In genomic region chr12:52636920-52637319, GRCm38 (mm10) we compare ENCODE assay signal across 24 mouse cellular contexts.
"Had no signal": no experiment of that assay in that cellular context is flagged by ENCODE, and none has a peak within 500 bp of the region (broad histone marks: within the 10 kb centered on the region; RNA-seq: fewer than 3 reads in every experiment).

No protein-coding gene starts in this region.

- H3K4me2 ChIP-seq: heart, embryonic 11.5 days; heart, embryonic 15.5 days; hindbrain, embryonic 13.5 days; hindbrain, embryonic 15.5 days; kidney, embryonic 15.5 days; limb, embryonic 12.5 days; liver, embryonic 11.5 days; liver, embryonic 13.5 days; liver, embryonic 15.5 days had no signal

- H3K4me1 ChIP-seq: hindbrain, embryonic 13.5 days; hindbrain, embryonic 15.5 days; liver, embryonic 13.5 days; liver, embryonic 15.5 days had no signal

- H3K27me3 ChIP-seq: heart, embryonic 13.5 days; heart, embryonic 15.5 days; hindbrain, embryonic 13.5 days; hindbrain, embryonic 15.5 days; kidney, embryonic 15.5 days; limb, embryonic 12.5 days; liver, embryonic 13.5 days; liver, embryonic 15.5 days had no signal

- DNase-seq: gastrocnemius, adult 2 months; gastrocnemius, postnatal 10 days; gastrocnemius, postnatal 25 days; heart, postnatal 14 days; heart, postnatal 36 days; kidney, adult 11 months; kidney, adult 2 months; kidney, postnatal 10 days; kidney, postnatal 25 days; kidney, postnatal 4 days; liver; liver, embryonic 13.5 days had no signal

- H3K4me3 ChIP-seq: heart, embryonic 13.5 days; heart, embryonic 15.5 days; hindbrain, embryonic 13.5 days; hindbrain, embryonic 15.5 days; kidney, embryonic 15.5 days; limb, embryonic 10.5 days; limb, embryonic 12.5 days; liver, embryonic 13.5 days; liver, embryonic 15.5 days had no signal

- H3K36me3 ChIP-seq: heart, embryonic 13.5 days; heart, embryonic 15.5 days; hindbrain, embryonic 13.5 days; hindbrain, embryonic 15.5 days; kidney, embryonic 15.5 days; limb, embryonic 10.5 days; limb, embryonic 12.5 days; liver, embryonic 13.5 days; liver, embryonic 15.5 days had no signal

- H3K9ac ChIP-seq: heart, embryonic 13.5 days; heart, embryonic 15.5 days; hindbrain, embryonic 15.5 days; kidney, embryonic 15.5 days; limb, embryonic 12.5 days; liver, embryonic 13.5 days; liver, embryonic 15.5 days had no signal

- H3K27ac ChIP-seq: gastrocnemius, adult 2 months; heart, embryonic 13.5 days; heart, embryonic 15.5 days; hindbrain, embryonic 13.5 days; hindbrain, embryonic 15.5 days; hindbrain, postnatal 0 days; kidney, embryonic 15.5 days; limb, embryonic 10.5 days; limb, embryonic 12.5 days; liver, embryonic 13.5 days; liver, embryonic 15.5 days had no signal

- ATAC-seq: hindbrain, postnatal 0 days; intestine, embryonic 16.5 days had no signal

- H3K9me3 ChIP-seq: heart, embryonic 13.5 days; heart, embryonic 15.5 days; hindbrain, embryonic 13.5 days; hindbrain, embryonic 15.5 days; kidney, embryonic 15.5 days; limb, embryonic 10.5 days; limb, embryonic 12.5 days; liver, embryonic 13.5 days; liver, embryonic 15.5 days had no signal
